Mouse (Mus musculus) lung, adult 2 months (tissue): ENCODE data around the gene Birc3.
"Not testable (repeated sequence)": the region's sequence is repeated elsewhere in the genome, so short reads cannot be mapped to it uniquely, and the experiment has no call there.

Experiments
- CTCF ChIP-seq: fragments of 200-500 bp; IDR thresholded peaks from 2 replicates; pipeline ENCODE4 v1.5.1; 2011; ENCODE audit warnings: mild to moderate bottlenecking, low read length, control low read depth; ENCODE audit not compliant: insufficient read depth
- POLR2A ChIP-seq: fragments of 200-500 bp; IDR thresholded peaks from 2 replicates; pipeline ENCODE4 v1.6.1; 2011; ENCODE audit warnings: low read depth, mild to moderate bottlenecking, control low read depth, low read length, borderline replicate concordance; ENCODE audit errors: extremely low read depth

DNA sequence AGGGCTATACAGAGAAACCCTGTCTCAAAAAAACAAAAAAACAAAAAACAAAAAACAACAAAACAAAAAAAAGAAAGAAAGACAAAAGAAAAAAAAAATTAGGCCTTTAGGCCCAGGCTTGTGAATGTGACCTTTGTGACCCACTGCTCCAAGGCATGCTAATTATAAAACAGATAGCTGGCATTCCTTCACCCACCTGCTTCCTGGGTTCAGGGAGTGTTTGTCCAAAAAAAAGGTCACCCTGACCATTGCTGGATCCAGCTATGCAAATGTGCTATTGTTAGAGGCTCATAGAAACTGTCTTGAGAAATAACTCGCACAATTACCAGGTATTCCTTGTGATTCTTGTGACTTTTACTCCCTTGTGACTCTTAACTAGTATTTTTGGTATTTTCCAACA is 18.8 kb upstream of the Birc3 start:
- not testable (repeated sequence) for TF ChIP-seq POLR2A, CTCF
